Mouse (Mus musculus): ENCODE results near the gene Gm8246.
"Not testable (repeated sequence)": the region's sequence is repeated elsewhere in the genome, so short reads cannot be mapped to it uniquely, and the experiment has no call there.

Gm8246 gene

GRCm38 (mm10) chr14:5477730-5478129, at the start of gene Gm8246:
TSS of gene Gm8246 (minus strand) at chr14:5477830.
- DNase-seq: not testable (repeated sequence)

- not testable (repeated sequence) for DNase-seq
Measured at GRCm38 (mm10) chr14:5501374-5501773, 23.7 kb upstream of the Gm8246 start, which contains the start of gene Gm3488. TSS of gene Gm3488 (plus strand) at chr14:5501674.

GRCm38 (mm10) chr14:5483907-5484306, 6.3 kb upstream of the Gm8246 start, which contains the start of gene Gm3187:
TSS of gene Gm3187 (plus strand) at chr14:5484207.
- not testable (repeated sequence) for DNase-seq

- not testable (repeated sequence) for DNase-seq
Measured at GRCm38 (mm10) chr14:5460469-5460868, 17.2 kb downstream of the Gm8246 start.

- not testable (repeated sequence) for DNase-seq
Measured at GRCm38 (mm10) chr14:5455367-5455766, 22.3 kb downstream of the Gm8246 start, which contains the start of gene Gm3194. TSS of gene Gm3194 (minus strand) at chr14:5455467.
